Mouse (Mus musculus) heart, adult 2 months (tissue): Measurements from ENCODE around the gene Arl1.

Source experiments
- CTCF ChIP-seq: fragments of 200-600 bp; IDR thresholded peaks from 2 replicates; pipeline ENCODE4 v1.8.1; 2022; ENCODE audit warnings: antibody characterized with exemption, mild to moderate bottlenecking, moderate library complexity
- EP300 ChIP-seq: fragments of 200-500 bp; IDR thresholded peaks from 2 replicates; pipeline ENCODE4 v1.6.1; 2011; ENCODE audit warnings: low read depth, low read length, control low read depth; ENCODE audit not compliant: insufficient read depth
- POLR2A ChIP-seq: fragments of 200-500 bp; IDR thresholded peaks from 2 replicates; pipeline ENCODE4 v1.6.1; 2011; ENCODE audit warnings: mild to moderate bottlenecking, low read depth, low read length, control low read depth; ENCODE audit not compliant: insufficient read depth

DNA sequence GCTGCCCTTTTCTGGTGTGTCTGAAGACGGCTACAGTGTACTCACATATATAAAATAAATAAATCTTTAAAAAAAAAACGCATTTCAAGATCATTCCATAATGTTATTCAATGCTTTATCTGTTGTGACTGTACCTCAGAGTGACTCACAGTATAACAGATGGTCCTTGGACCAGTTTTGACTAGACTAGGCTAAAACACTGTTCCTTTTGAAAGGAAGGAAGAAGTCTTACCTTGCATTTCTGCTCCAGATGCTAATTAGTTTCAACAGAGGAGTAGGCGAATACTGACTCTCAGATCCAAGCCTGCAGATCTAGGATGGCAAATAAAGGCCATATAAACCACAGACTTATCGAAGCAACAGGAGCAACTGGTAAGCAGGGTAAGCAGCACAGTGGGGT, 50.1 kb downstream of the Arl1 start:
- TF ChIP-seq POLR2A, result no peak
- TF ChIP-seq CTCF, result no peak
- TF ChIP-seq EP300, result no peak
